Comparison of ENCODE assay signal across 8 mouse cellular contexts in genomic region chr6:103682854-103683574, GRCm38 (mm10).
DNase-seq lines count a peak whose midpoint lies in the region; ATAC-seq and TF ChIP-seq lines count a peak whose summit lies in the region.

No protein-coding gene starts in this region.

- 20% methylated on average over 8 of the region's 8 CpGs for WGBS in limb, embryonic 11.5 days
- 12% methylated on average over 8 of the region's 8 CpGs for WGBS in midbrain, postnatal 0 days
- WGBS in stomach, embryonic 16.5 days = 17% methylated on average over 8 of the region's 8 CpGs

- peak; percentile 15 to 33 for DNase-seq in urinary bladder, adult 18-20 months (ENCODE audit: low spot score in 2 of 2)
- no peak for DNase-seq in urinary bladder, postnatal 10 days (ENCODE audit: low spot score)
- peak; percentile 86 to 91 for DNase-seq in cerebellum, postnatal 10 days
- DNase-seq in frontal cortex, postnatal 25 days (ENCODE audit: low spot score in 2 of 2) = peak; percentile 57 to 78
- peak; percentile 69 for DNase-seq in kidney, adult 9 months
- DNase-seq in limb, embryonic 11.5 days (ENCODE audit: low spot score) = peak; percentile 82
- peak; percentile 93 for DNase-seq in midbrain, postnatal 0 days (ENCODE audit: low spot score)

- no peaks in the 10 kb centered on the region for H3K4me1 ChIP-seq in limb, embryonic 11.5 days (ENCODE audit: control insufficient read depth, insufficient read depth, low read length)
- H3K4me1 ChIP-seq in midbrain, postnatal 0 days (ENCODE audit: insufficient read depth, low read length) = no peaks in the 10 kb centered on the region
- H3K4me1 ChIP-seq in stomach, embryonic 16.5 days (ENCODE audit: control insufficient read depth, insufficient read depth, low read length) = no peaks in the 10 kb centered on the region

- H3K27me3 ChIP-seq in limb, embryonic 11.5 days (ENCODE audit: control insufficient read depth, insufficient read depth, low read length) = no peaks in the 10 kb centered on the region
- no peaks in the 10 kb centered on the region for H3K27me3 ChIP-seq in midbrain, postnatal 0 days (ENCODE audit: insufficient read depth, low read length)
- H3K27me3 ChIP-seq in stomach, embryonic 16.5 days (ENCODE audit: control insufficient read depth, insufficient read depth, low read length) = no peaks in the 10 kb centered on the region

- TF ChIP-seq CTCF in midbrain, postnatal 0 days (IDR thresholded peaks at IDR 0.05) = peak; percentile 95

- H3K9me3 ChIP-seq in limb, embryonic 11.5 days (ENCODE audit: control insufficient read depth, low read length) = no peaks in the 10 kb centered on the region
- no peaks in the 10 kb centered on the region for H3K9me3 ChIP-seq in midbrain, postnatal 0 days (ENCODE audit: low read length)
- no peaks in the 10 kb centered on the region for H3K9me3 ChIP-seq in stomach, embryonic 16.5 days (replicated peaks; ENCODE audit: control insufficient read depth, low read length)

- ATAC-seq in limb, embryonic 11.5 days (ENCODE audit: insufficient number of reproducible peaks, low FRiP score, low TSS enrichment, low read depth) = no peak
- peak; percentile 83 for ATAC-seq in midbrain, postnatal 0 days (ENCODE audit: low FRiP score)
- ATAC-seq in stomach, embryonic 16.5 days (ENCODE audit: insufficient read depth, low FRiP score) = peak; percentile 72; the same call in 1 of the 2 replicates

- H3K36me3 ChIP-seq in limb, embryonic 11.5 days (ENCODE audit: control insufficient read depth, insufficient read depth, low read length) = no peaks in the 10 kb centered on the region
- H3K36me3 ChIP-seq in midbrain, postnatal 0 days (ENCODE audit: insufficient read depth, low read length) = peaks cover 7% of the 10 kb centered on the region; the same call in 1 of the 2 replicates
- no peaks in the 10 kb centered on the region for H3K36me3 ChIP-seq in stomach, embryonic 16.5 days (ENCODE audit: control insufficient read depth, insufficient read depth, low read length)

- no peak overlapping the region for H3K27ac ChIP-seq in limb, embryonic 11.5 days (replicated peaks; ENCODE audit: low read depth, low read length)
- H3K27ac ChIP-seq in midbrain, postnatal 0 days (ENCODE audit: low read depth, low read length) = peak overlapping the region; percentile 57
- no peak overlapping the region for H3K27ac ChIP-seq in stomach, embryonic 16.5 days (ENCODE audit: low read length)

- H3K9ac ChIP-seq in limb, embryonic 11.5 days (ENCODE audit: low read length) = no peak overlapping the region
- no peak overlapping the region for H3K9ac ChIP-seq in midbrain, postnatal 0 days (replicated peaks; ENCODE audit: low read length, poor library complexity, severe bottlenecking)
- no peak overlapping the region for H3K9ac ChIP-seq in stomach, embryonic 16.5 days (ENCODE audit: low read length)

- no peak overlapping the region for H3K4me2 ChIP-seq in limb, embryonic 11.5 days (ENCODE audit: low read depth, severe bottlenecking)
- H3K4me2 ChIP-seq in midbrain, postnatal 0 days (ENCODE audit: low read depth, low read length, poor library complexity, severe bottlenecking) = no peak overlapping the region
- H3K4me2 ChIP-seq in stomach, embryonic 16.5 days (ENCODE audit: low read depth, low read length) = no peak overlapping the region

- no peak overlapping the region for H3K4me3 ChIP-seq in limb, embryonic 11.5 days (ENCODE audit: low read depth, low read length)
- H3K4me3 ChIP-seq in midbrain, postnatal 0 days (ENCODE audit: low read depth, low read length) = no peak overlapping the region
- no peak overlapping the region for H3K4me3 ChIP-seq in stomach, embryonic 16.5 days (replicated peaks; ENCODE audit: low read length)
